Mouse (Mus musculus) G1E (cell line): ENCODE measurements around the gene Rnf166.

Experiments
- CTCF ChIP-seq: IDR thresholded peaks from 2 replicates; pipeline ENCODE4 v1.5.1; 2012; ENCODE audit warnings: low read depth, low read length, inconsistent platforms, mixed read lengths
- GATA1 ChIP-seq: IDR thresholded peaks from 2 replicates; pipeline ENCODE4 v1.6.1; 2012; ENCODE audit warnings: borderline replicate concordance, low read length, inconsistent platforms, mixed read lengths
- GATA2 ChIP-seq: IDR thresholded peaks from 2 replicates; pipeline ENCODE4 v1.6.1; 2012; ENCODE audit warnings: low read depth, low read length, inconsistent platforms, borderline replicate concordance
- POLR2AphosphoS5 ChIP-seq: IDR thresholded peaks from 2 replicates; pipeline ENCODE4 v1.6.1; 2012; ENCODE audit warnings: low read depth, low read length, inconsistent platforms; ENCODE audit not compliant: insufficient replicate concordance
- TAL1 ChIP-seq: conservative IDR thresholded peaks from 2 replicates; pipeline ENCODE4 v1.6.1; 2012; ENCODE audit warnings: low read depth, low read length, inconsistent platforms, mixed read lengths

- TF ChIP-seq TAL1 (no peak), CTCF (no peak), GATA1 (no peak), POLR2AphosphoS5 (no peak), GATA2 (no peak)
Observed at GRCm38 (mm10) chr8:122441326-122441725, 34.5 kb downstream of the Rnf166 start.
